In the genomic region with DNA sequence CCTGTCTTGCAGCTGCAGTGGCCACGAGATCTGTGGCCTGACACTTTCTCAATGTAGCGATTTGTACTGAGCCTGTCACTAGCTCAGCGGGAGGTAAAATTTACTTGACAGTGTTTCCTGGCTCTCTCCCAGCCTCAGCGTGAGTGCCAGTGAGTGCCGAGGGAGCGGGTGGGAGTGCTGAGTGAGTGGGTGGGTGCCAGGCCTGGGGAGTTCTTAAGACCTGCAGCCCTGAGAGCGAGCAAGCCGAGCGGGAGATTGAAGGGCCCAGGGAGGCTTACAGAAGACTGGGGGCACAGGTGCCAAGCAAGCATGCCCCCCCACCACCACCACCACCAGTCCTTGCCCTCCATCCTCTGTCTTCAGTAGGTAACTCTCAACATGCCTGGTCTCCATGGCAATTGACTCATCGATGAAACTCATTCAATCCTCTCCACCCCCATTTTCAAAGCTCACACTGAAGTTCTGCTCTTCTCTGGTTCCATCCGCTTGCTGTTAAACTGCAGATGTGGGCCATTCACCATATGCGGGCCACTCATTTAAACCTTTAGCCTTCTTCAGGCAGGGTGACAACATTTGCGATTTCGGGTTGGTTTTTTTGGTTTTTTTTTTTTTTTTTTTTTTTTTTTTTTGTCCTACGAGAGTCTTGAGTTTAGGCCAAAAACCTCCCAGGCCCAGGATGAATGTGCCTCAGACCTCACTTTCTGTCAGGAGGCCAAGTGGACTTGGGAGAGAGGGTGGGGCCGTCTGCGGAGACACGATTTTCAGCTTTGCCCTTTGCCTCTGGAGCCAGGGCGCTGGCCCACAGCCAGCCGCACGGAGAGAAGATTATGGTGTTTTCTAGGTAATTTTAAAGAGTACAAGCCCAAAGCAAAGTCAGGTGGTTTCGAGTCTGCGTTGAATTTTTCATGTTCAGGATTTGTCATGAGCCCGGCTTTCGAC, we compare ENCODE assay signal across 8 mouse cellular contexts.
DNase-seq lines count a peak whose midpoint lies in the region; ATAC-seq and TF ChIP-seq lines count a peak whose summit lies in the region.

No protein-coding gene starts in this region.

- no peaks in the 10 kb centered on the region for H3K36me3 ChIP-seq in forebrain, embryonic 15.5 days
- H3K36me3 ChIP-seq in stomach, embryonic 14.5 days (ENCODE audit: control insufficient read depth, insufficient read depth, low read length), result no peaks in the 10 kb centered on the region

- no peaks in the 10 kb centered on the region for H3K9me3 ChIP-seq in forebrain, embryonic 15.5 days
- H3K9me3 ChIP-seq in stomach, embryonic 14.5 days (ENCODE audit: control insufficient read depth, low read depth, low read length), result no peaks in the 10 kb centered on the region

- H3K4me1 ChIP-seq in lung, adult 2 months (ENCODE audit: control insufficient read depth, insufficient read depth, low read length), result no peaks in the 10 kb centered on the region
- H3K4me1 ChIP-seq in forebrain, embryonic 15.5 days, result peaks cover 36% of the 10 kb centered on the region
- H3K4me1 ChIP-seq in stomach, embryonic 14.5 days (ENCODE audit: control insufficient read depth, insufficient read depth, low read length), result peaks cover 7% of the 10 kb centered on the region; the same call in 1 of the 2 replicates

- DNase-seq in lung, adult 18-20 months, result peak; percentile 6 to 18
- DNase-seq in lung, adult 2 months, result no peak
- DNase-seq in heart, postnatal 36 days, result peak; percentile 38 to 39
- peak; percentile 62 to 77 for DNase-seq in layer of hippocampus, adult 18-20 months (ENCODE audit: low spot score in 2 of 2)
- peak; percentile 23 for DNase-seq in lung, postnatal 14 days

- H3K27me3 ChIP-seq in forebrain, embryonic 15.5 days, result no peaks in the 10 kb centered on the region
- H3K27me3 ChIP-seq in stomach, embryonic 14.5 days (ENCODE audit: control insufficient read depth, insufficient read depth, low read length), result no peaks in the 10 kb centered on the region

- TF ChIP-seq CTCF in lung, adult 2 months (IDR thresholded peaks at IDR 0.05; ENCODE audit: insufficient read depth, low read length), result no peak

- intact Hi-C loops in heart, postnatal 36 days (cut with DNase I), result no loop called here

- H3K9ac ChIP-seq in forebrain, embryonic 15.5 days (replicated peaks), result 0 out of 2 replicates have a peak overlapping the region, but pooled peaks have one; percentile 7
- no peak overlapping the region for H3K9ac ChIP-seq in stomach, embryonic 14.5 days (replicated peaks; ENCODE audit: low read depth, low read length)

- TF ChIP-seq POLR2A in lung, adult 2 months (IDR thresholded peaks at IDR 0.05; ENCODE audit: borderline replicate concordance, extremely low read depth, low read depth, low read length), result no peak

- WGBS in lung, adult 2 months, result 36% methylated on average over 25 of the region's 25 CpGs
- 12% methylated on average over 25 of the region's 25 CpGs for WGBS in forebrain, embryonic 15.5 days
- 44% methylated on average over 25 of the region's 25 CpGs for WGBS in stomach, embryonic 14.5 days

- no peak overlapping the region for H3K4me3 ChIP-seq in lung, adult 2 months (replicated peaks; ENCODE audit: extremely low read depth, low read depth, low read length)
- H3K4me3 ChIP-seq in forebrain, embryonic 15.5 days, result peak overlapping the region; percentile 16; the same call in 1 of the 2 replicates
- no peak overlapping the region for H3K4me3 ChIP-seq in stomach, embryonic 14.5 days (ENCODE audit: low read depth, low read length)

- peak overlapping the region; percentile 45 for H3K4me2 ChIP-seq in forebrain, embryonic 15.5 days (replicated peaks)
- peak overlapping the region; percentile 29; the same call in 1 of the 2 replicates for H3K4me2 ChIP-seq in stomach, embryonic 14.5 days (replicated peaks; ENCODE audit: low read depth, low read length)

- H3K27ac ChIP-seq in forebrain, embryonic 15.5 days (replicated peaks), result peak overlapping the region; percentile 82
- H3K27ac ChIP-seq in stomach, embryonic 14.5 days (ENCODE audit: low read length), result no peak overlapping the region

- ATAC-seq in forebrain, embryonic 15.5 days (replicated peaks), result peak; percentile 82
- ATAC-seq in stomach, embryonic 14.5 days (ENCODE audit: insufficient number of reproducible peaks, insufficient read depth, low FRiP score, low read depth), result peak; percentile 69; the same call in 1 of the 2 replicates
- ATAC-seq in erythroid progenitor cell, adult 5-6 weeks (replicated peaks; ENCODE audit: low FRiP score, poor library complexity, severe bottlenecking), result no peak
